Mouse (Mus musculus) myocyte (in vitro differentiated cells): ENCODE results near the gene Cux1.

Source experiments
- CEBPB ChIP-seq: IDR thresholded peaks from 2 replicates; pipeline ENCODE4 v1.6.1; 2011; ENCODE audit warnings: mild to moderate bottlenecking, moderate library complexity; ENCODE audit not compliant: poor library complexity, insufficient read depth, severe bottlenecking
- E2F4 ChIP-seq: IDR thresholded peaks from one replicate; pipeline ENCODE4 v1.6.1; 2011; ENCODE audit warnings: mild to moderate bottlenecking, control low read depth, moderate library complexity; ENCODE audit not compliant: insufficient read depth
- MAX ChIP-seq: IDR thresholded peaks from one replicate; pipeline ENCODE4 v1.6.1; 2011; ENCODE audit warnings: low read depth, mild to moderate bottlenecking, control low read depth
- MYOD1 ChIP-seq, 3 experiments: IDR thresholded peaks; one replicate each; pipeline ENCODE4 v1.6.1; 2011; ENCODE audit warnings: control low read depth in 2 of 3, low read depth in 2 of 3, mild to moderate bottlenecking in 2 of 3, moderate library complexity in 1 of 3; ENCODE audit not compliant: insufficient read length in 2 of 3, control insufficient read depth in 1 of 3
- MYOG ChIP-seq, 3 experiments: IDR thresholded peaks; one replicate each; pipeline ENCODE4 v1.6.1; 2011; ENCODE audit warnings: control low read depth in 2 of 3, low read depth in 2 of 3, mild to moderate bottlenecking in 2 of 3; ENCODE audit not compliant: insufficient read length in 2 of 3, control insufficient read depth in 1 of 3, insufficient read depth in 1 of 3
- POLR2A ChIP-seq: IDR thresholded peaks from one replicate; pipeline ENCODE4 v1.6.1; 2011; ENCODE audit warnings: low read depth, mild to moderate bottlenecking, control low read depth, moderate library complexity; ENCODE audit not compliant: insufficient read length
- POLR2AphosphoS2 ChIP-seq: IDR thresholded peaks from one replicate; pipeline ENCODE4 v1.6.1; 2011; ENCODE audit warnings: low read depth, control low read depth; ENCODE audit not compliant: insufficient read length
- REST ChIP-seq: IDR thresholded peaks from one replicate; pipeline ENCODE4 v1.6.1; 2011; ENCODE audit warnings: mild to moderate bottlenecking, control low read depth, moderate library complexity; ENCODE audit not compliant: insufficient read depth, insufficient read length
- SRF ChIP-seq: IDR thresholded peaks from one replicate; pipeline ENCODE4 v1.6.1; 2011; ENCODE audit warnings: low read depth; ENCODE audit not compliant: control insufficient read depth, insufficient read length
- TCF12 ChIP-seq: IDR thresholded peaks from one replicate; pipeline ENCODE4 v1.6.1; 2011; ENCODE audit warnings: mild to moderate bottlenecking, control low read depth; ENCODE audit not compliant: poor library complexity, insufficient read depth, severe bottlenecking
- TCF3 ChIP-seq: IDR thresholded peaks from one replicate; pipeline ENCODE4 v1.6.1; 2011; ENCODE audit warnings: low read depth, control low read depth; ENCODE audit not compliant: insufficient read length
- USF1 ChIP-seq: IDR thresholded peaks from one replicate; pipeline ENCODE4 v1.6.1; 2011; ENCODE audit warnings: low read depth, mild to moderate bottlenecking, control low read depth, moderate library complexity

DNA sequence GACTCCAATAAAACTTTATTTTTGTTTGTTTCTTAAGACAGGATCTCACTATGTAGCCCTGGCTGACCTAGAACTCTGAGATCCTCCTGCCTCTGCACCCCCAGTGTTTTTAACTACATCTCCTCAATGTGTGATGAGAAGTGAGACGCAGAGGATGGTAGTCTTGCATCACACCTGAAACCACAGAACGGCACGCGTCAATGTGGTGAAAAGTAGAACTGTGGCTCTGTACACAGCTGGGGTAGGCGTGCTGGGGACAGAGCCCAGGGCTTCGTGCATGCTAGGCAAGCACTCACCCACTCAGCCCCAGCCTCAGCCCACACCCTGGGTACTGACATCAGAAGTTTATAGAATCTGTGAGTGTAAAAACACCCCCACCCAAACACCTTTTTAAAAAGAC is 107.4 kb downstream of the Cux1 start:
- TF ChIP-seq E2F4, result no peak
- no peak for TF ChIP-seq POLR2A
- TF ChIP-seq USF1, result no peak
- TF ChIP-seq CEBPB, result no peak
- no peak for TF ChIP-seq POLR2AphosphoS2
- no peak for TF ChIP-seq MAX
- no peak for TF ChIP-seq MYOG (IDR thresholded peaks at IDR 0.05; ENCODE audit: control insufficient read depth in 1 of 3, insufficient read depth in 1 of 3, insufficient read length in 2 of 3, low read depth in 2 of 3)
- no peak for TF ChIP-seq SRF
- TF ChIP-seq REST, result no peak
- no peak for TF ChIP-seq TCF12
- no peak for TF ChIP-seq MYOD1 (IDR thresholded peaks at IDR 0.05; ENCODE audit: control insufficient read depth in 1 of 3, insufficient read length in 2 of 3, low read depth in 2 of 3)
- no peak for TF ChIP-seq TCF3
